Mouse (Mus musculus) forebrain, embryonic 11.5 days (tissue): ENCODE measurements around the gene Mpz. TPM values are rescaled to one million over a fixed set of nuclear protein-coding genes. Genes with fewer than 3 reads are reported as not detected.

Experiments used
- ATAC-seq: fragments of 200-750 bp; cut with Nextera tagmentation; replicated peaks from 2 replicates; pipeline ENCODE4 v1.8.0; 2017; ENCODE audit warnings: moderate TSS enrichment; ENCODE audit not compliant: low FRiP score
- DNase-seq: peaks from one replicate; pipeline ENCODE4 v3.0.0-alpha.2; 2017; ENCODE audit warnings: low spot score
- H3K27ac ChIP-seq: fragments of 300-500 bp; sonication (generic); 2 replicates; pipeline ENCODE4 v1.5.1; 2014; ENCODE audit warnings: low read depth, low read length
- H3K27me3 ChIP-seq: fragments of 300-500 bp; sonication (generic); 2 replicates; pipeline ENCODE4 v1.6.1; 2014; ENCODE audit warnings: mild to moderate bottlenecking, low read length, mixed read lengths; ENCODE audit not compliant: control insufficient read depth, insufficient read depth
- H3K36me3 ChIP-seq: fragments of 300-500 bp; sonication (generic); 2 replicates; pipeline ENCODE4 v1.6.1; 2014; ENCODE audit warnings: mild to moderate bottlenecking, low read length, moderate library complexity, mixed read lengths; ENCODE audit not compliant: control insufficient read depth, insufficient read depth
- H3K4me1 ChIP-seq: fragments of 300-500 bp; sonication (generic); replicated peaks from 2 replicates; pipeline ENCODE4 v1.6.1; 2014; ENCODE audit warnings: low read length, mixed read lengths; ENCODE audit not compliant: control insufficient read depth, insufficient read depth
- H3K4me2 ChIP-seq: fragments of 300-500 bp; sonication (generic); 2 replicates; pipeline ENCODE4 v1.6.1; 2014; ENCODE audit warnings: low read depth, mild to moderate bottlenecking, low read length, moderate library complexity, mixed read lengths; ENCODE audit not compliant: severe bottlenecking
- H3K4me3 ChIP-seq: fragments of 300-500 bp; sonication (generic); 2 replicates; pipeline ENCODE4 v1.5.1; 2014; ENCODE audit warnings: low read depth, low read length
- H3K9ac ChIP-seq: fragments of 300-500 bp; sonication (generic); 2 replicates; pipeline ENCODE4 v1.6.1; 2014; ENCODE audit warnings: low read length
- H3K9me3 ChIP-seq: fragments of 300-500 bp; sonication (generic); 2 replicates; pipeline ENCODE4 v1.6.1; 2016; ENCODE audit warnings: low read length, mixed read lengths; ENCODE audit not compliant: control insufficient read depth
- WGBS: fragments of 180-500 bp; shearing (Covaris S2); extraction: QIAGEN DNeasy Blood & Tissue Kit; methylation state at CpG from one replicate; pipeline ENCODE4 v1.1.7; 2014; 5-methylcytosine and 5-hydroxymethylcytosine counted together
- polyA plus RNA-seq: library from polyadenylated mRNA; unstranded; fragments of >200 nt; fragmentation: Nextera tagmentation; extraction: Ambion mirVana; gene quantifications from 2 replicates; pipeline ENCODE4 v1.2.1, GENCODE M21; 2014

Mpz gene
- polyA plus RNA-seq, 1 experiment from 2014 or later, result 0.13 TPM

GRCm38 (mm10) chr1:171110659-171111019 is 39.9 kb upstream of the Mpz start:
- Histone ChIP-seq H3K4me1 (0 out of 2 replicates have a peak, but pooled peaks cover 2% of the 10 kb centered on the region), H3K9me3 (no peaks in the 10 kb centered on the region), H3K27ac (peak overlapping the region; percentile 47; the same call in 1 of the 2 replicates), H3K27me3 (no peaks in the 10 kb centered on the region), H3K36me3 (no peaks in the 10 kb centered on the region), H3K4me3 (peak overlapping the region; percentile 45), H3K9ac (peak overlapping the region; percentile 65), H3K4me2 (peak overlapping the region; percentile 43)
- ATAC-seq, result peak; percentile 49
- peak; percentile 74 for DNase-seq
- 8% methylated on average over 15 of the region's 15 CpGs for WGBS

- under 1% methylated on average over 38 of the region's 38 CpGs for WGBS
- ATAC-seq (peak; percentile 89), DNase-seq (peak; percentile 97)
- peak overlapping the region; percentile 45 for H3K4me3 ChIP-seq
- peak overlapping the region; percentile 33; the same call in 1 of the 2 replicates for H3K27ac ChIP-seq
- H3K9me3 ChIP-seq, result no peaks in the 10 kb centered on the region
- peak overlapping the region; percentile 56 for H3K4me2 ChIP-seq
- H3K4me1 ChIP-seq, result 0 out of 2 replicates have a peak, but pooled peaks cover 2% of the 10 kb centered on the region
- no peaks in the 10 kb centered on the region for H3K36me3 ChIP-seq
- H3K27me3 ChIP-seq, result no peaks in the 10 kb centered on the region
- peak overlapping the region; percentile 65 for H3K9ac ChIP-seq
Measured at GRCm38 (mm10) chr1:171111020-171111780, 39.3 kb upstream of the Mpz start.

DNA sequence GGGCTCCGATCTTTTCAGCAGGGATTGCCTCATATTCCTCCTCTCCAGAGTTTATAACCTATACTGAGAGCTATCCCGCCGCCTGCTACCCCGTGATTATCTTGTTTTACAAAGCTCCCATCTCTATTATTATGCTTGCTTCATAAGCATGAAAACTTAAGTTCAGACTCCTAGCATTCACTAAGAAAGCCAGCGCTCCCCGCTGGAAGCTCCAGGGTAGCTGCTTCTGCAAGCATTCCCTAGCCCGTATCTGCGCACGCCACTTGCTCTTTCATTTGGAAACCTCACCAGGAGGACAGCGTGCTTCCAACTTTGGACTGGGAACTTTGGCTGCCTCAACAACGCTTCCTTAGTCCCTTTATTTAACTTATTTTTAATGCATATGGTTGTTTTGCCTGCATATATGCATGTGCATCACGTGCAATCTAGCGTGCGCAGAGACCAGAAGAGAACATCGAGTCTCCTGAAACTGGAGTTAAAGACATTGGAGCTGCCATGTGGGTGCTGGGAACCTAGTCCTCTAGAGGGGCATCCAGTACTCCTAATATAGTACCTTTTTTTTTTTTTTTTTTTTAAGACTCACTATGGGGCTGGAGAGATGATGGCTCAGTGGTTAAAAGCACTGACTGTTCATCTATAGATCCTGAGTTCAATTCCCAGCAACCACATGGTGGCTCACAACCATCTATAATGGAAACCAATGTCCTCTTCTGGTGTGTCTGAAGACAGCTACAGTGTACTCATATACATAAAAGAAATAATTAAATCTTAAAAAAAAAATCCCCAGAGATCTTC is 38.5 kb upstream of the Mpz start:
- H3K4me2 ChIP-seq, result peak overlapping the region; percentile 56
- ATAC-seq, result 0 out of 2 replicates have a peak, but pooled peaks have one; percentile 8
- H3K4me1 ChIP-seq, result 0 out of 2 replicates have a peak, but pooled peaks cover 2% of the 10 kb centered on the region
- H3K27ac ChIP-seq, result peak overlapping the region; percentile 33; the same call in 1 of the 2 replicates
- peak; percentile 75 for DNase-seq
- H3K9me3 ChIP-seq, result no peaks in the 10 kb centered on the region
- 3% methylated on average over 15 of the region's 15 CpGs for WGBS
- no peaks in the 10 kb centered on the region for H3K27me3 ChIP-seq
- no peaks in the 10 kb centered on the region for H3K36me3 ChIP-seq
- H3K4me3 ChIP-seq, result peak overlapping the region; percentile 45
- peak overlapping the region; percentile 48 for H3K9ac ChIP-seq

- Histone ChIP-seq H3K4me2 (no peak overlapping the region), H3K9me3 (no peaks in the 10 kb centered on the region), H3K4me3 (no peak overlapping the region), H3K4me1 (0 out of 2 replicates have a peak, but pooled peaks cover 2% of the 10 kb centered on the region), H3K27me3 (no peaks in the 10 kb centered on the region), H3K27ac (no peak overlapping the region), H3K36me3 (no peaks in the 10 kb centered on the region), H3K9ac (no peak overlapping the region)
- 83% methylated on average over 4 of the region's 4 CpGs for WGBS
- ATAC-seq, result no peak
- no peak for DNase-seq
Measured at GRCm38 (mm10) chr1:171112986-171113385, 37.5 kb upstream of the Mpz start.

GRCm38 (mm10) chr1:171113873-171114299 is 36.6 kb upstream of the Mpz start, which contains the start of gene Cfap126:
TSS of gene Cfap126 (plus strand) at chr1:171113918.
- under 1% methylated on average over 24 of the region's 24 CpGs for WGBS
- H3K4me3 ChIP-seq, result peak within 1 kb of the TSS; percentile 40
- no peaks in the 10 kb centered on the region for H3K9me3 ChIP-seq
- DNase-seq (peak; percentile 83), ATAC-seq (peak; percentile 55)
- peak within 1 kb of the TSS; percentile 71 for H3K9ac ChIP-seq
- H3K27ac ChIP-seq, result no peak within 1 kb of the TSS; the same call in 1 of the 2 replicates
- H3K4me1 ChIP-seq, result 0 out of 2 replicates have a peak, but pooled peaks cover 2% of the 10 kb centered on the region
- peak within 1 kb of the TSS; percentile 65 for H3K4me2 ChIP-seq
- no peaks in the 10 kb centered on the region for H3K27me3 ChIP-seq
- no peaks in the 10 kb centered on the region for H3K36me3 ChIP-seq

- no peak overlapping the region for H3K4me2 ChIP-seq
- H3K27me3 ChIP-seq, result no peaks in the 10 kb centered on the region
- DNase-seq (no peak), ATAC-seq (no peak)
- H3K9me3 ChIP-seq, result no peaks in the 10 kb centered on the region
- 75% methylated on average over 4 of the region's 4 CpGs for WGBS
- no peaks in the 10 kb centered on the region for H3K36me3 ChIP-seq
- H3K4me3 ChIP-seq, result no peak overlapping the region
- no peak overlapping the region for H3K27ac ChIP-seq
- H3K9ac ChIP-seq, result no peak overlapping the region
- H3K4me1 ChIP-seq, result no peaks in the 10 kb centered on the region
Measured at GRCm38 (mm10) chr1:171116280-171116679, 34.2 kb upstream of the Mpz start.

DNA sequence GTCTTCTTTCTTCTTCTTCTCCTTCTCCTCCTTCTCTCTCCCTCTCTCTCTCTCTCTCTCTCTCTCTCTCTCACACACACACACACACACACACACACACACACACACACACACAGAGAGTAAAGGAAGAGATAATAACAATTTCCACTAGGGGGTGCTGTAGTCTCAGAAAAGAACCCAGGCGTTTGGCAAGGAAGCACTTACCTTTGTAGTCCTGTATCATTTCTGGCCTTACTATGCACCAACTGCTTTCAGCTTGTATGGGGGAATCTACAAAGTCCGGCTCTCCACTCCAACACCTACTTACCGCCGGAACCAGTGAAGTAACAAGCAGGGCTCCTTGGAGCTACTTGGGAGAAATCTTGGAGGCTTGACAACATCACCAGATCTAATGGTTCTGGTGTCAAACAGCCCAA is 32.2 kb upstream of the Mpz start:
- no peak overlapping the region for H3K4me2 ChIP-seq
- no peaks in the 10 kb centered on the region for H3K9me3 ChIP-seq
- no peak for DNase-seq
- H3K27me3 ChIP-seq, result no peaks in the 10 kb centered on the region
- no peak for ATAC-seq
- H3K27ac ChIP-seq, result no peak overlapping the region
- WGBS, result 12% methylated on average over 4 of the region's 4 CpGs
- H3K9ac ChIP-seq, result no peak overlapping the region
- no peaks in the 10 kb centered on the region for H3K36me3 ChIP-seq
- H3K4me3 ChIP-seq, result no peak overlapping the region
- H3K4me1 ChIP-seq, result no peaks in the 10 kb centered on the region

DNA sequence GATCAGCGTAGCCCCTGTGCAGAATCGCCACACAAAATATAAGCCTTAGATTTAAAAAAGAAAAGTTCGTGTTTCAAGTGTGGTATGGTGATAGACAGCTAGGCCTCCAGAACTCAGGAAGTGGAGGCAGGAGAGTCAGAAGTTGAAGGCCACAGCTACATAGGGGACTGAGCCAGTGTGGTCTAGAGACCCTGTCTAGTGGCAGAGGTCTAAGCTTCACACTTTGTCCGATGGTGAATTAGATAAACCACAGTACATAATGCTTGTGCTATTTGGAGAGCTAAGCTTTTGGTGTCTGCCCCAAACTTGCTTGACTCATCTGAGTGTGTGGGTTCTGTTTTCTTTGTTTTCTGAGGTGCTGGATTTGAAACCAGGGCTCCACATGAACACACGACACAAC is 31.5 kb upstream of the Mpz start:
- DNase-seq (no peak), ATAC-seq (no peak)
- Histone ChIP-seq H3K4me3 (no peak overlapping the region), H3K4me1 (no peaks in the 10 kb centered on the region), H3K27me3 (no peaks in the 10 kb centered on the region), H3K4me2 (no peak overlapping the region), H3K27ac (no peak overlapping the region), H3K9ac (no peak overlapping the region), H3K36me3 (no peaks in the 10 kb centered on the region), H3K9me3 (no peaks in the 10 kb centered on the region)
- 90% methylated on average over 5 of the region's 5 CpGs for WGBS
